Mouse (Mus musculus) neural tube, embryonic 11.5 days (tissue): ENCODE results near the gene Inf2. TPM values are rescaled to one million over a fixed set of nuclear protein-coding genes. Genes with fewer than 3 reads are reported as not detected.

ENCODE experiments used
- ATAC-seq: fragments of 200-750 bp; cut with Nextera tagmentation; 2 replicates; pipeline ENCODE4 v1.8.0; 2017; ENCODE audit warnings: moderate number of reproducible peaks, mild to moderate bottlenecking, moderate TSS enrichment, moderate library complexity; ENCODE audit not compliant: insufficient read depth, low FRiP score, low TSS enrichment
- DNase-seq: peaks from one replicate; pipeline ENCODE4 v3.0.0-alpha.2; 2015; ENCODE audit warnings: low spot score
- H3K27ac ChIP-seq: fragments of 300-500 bp; sonication (generic); 2 replicates; pipeline ENCODE4 v1.5.1; 2014; ENCODE audit warnings: low read depth, mild to moderate bottlenecking, low read length
- H3K27me3 ChIP-seq: fragments of 300-500 bp; sonication (generic); 2 replicates; pipeline ENCODE4 v1.6.1; 2014; ENCODE audit warnings: mild to moderate bottlenecking, low read length, mixed read lengths; ENCODE audit not compliant: control insufficient read depth, insufficient read depth
- H3K36me3 ChIP-seq: fragments of 300-500 bp; sonication (generic); 2 replicates; pipeline ENCODE4 v1.6.1; 2014; ENCODE audit warnings: mild to moderate bottlenecking, low read length, moderate library complexity, mixed read lengths; ENCODE audit not compliant: control insufficient read depth, insufficient read depth
- H3K4me1 ChIP-seq: fragments of 300-500 bp; sonication (generic); 2 replicates; pipeline ENCODE4 v1.6.1; 2014; ENCODE audit warnings: low read length, mixed read lengths; ENCODE audit not compliant: control insufficient read depth, insufficient read depth
- H3K4me2 ChIP-seq: fragments of 300-500 bp; sonication (generic); 2 replicates; pipeline ENCODE4 v1.6.1; 2014; ENCODE audit warnings: low read depth, mild to moderate bottlenecking, moderate library complexity
- H3K4me3 ChIP-seq: fragments of 300-500 bp; sonication (generic); 2 replicates; pipeline ENCODE4 v1.5.1; 2014; ENCODE audit warnings: low read depth, low read length
- H3K9ac ChIP-seq: fragments of 300-500 bp; sonication (generic); 2 replicates; pipeline ENCODE4 v1.6.1; 2014; ENCODE audit warnings: mild to moderate bottlenecking, low read length
- H3K9me3 ChIP-seq: fragments of 300-500 bp; sonication (generic); 2 replicates; pipeline ENCODE4 v1.6.1; 2016; ENCODE audit warnings: low read length; ENCODE audit not compliant: control insufficient read depth
- WGBS: fragments of 180-500 bp; shearing (Covaris S2); extraction: QIAGEN DNeasy Blood & Tissue Kit; methylation state at CpG from one replicate; pipeline ENCODE4 v1.1.7; 2014; 5-methylcytosine and 5-hydroxymethylcytosine counted together
- polyA plus RNA-seq: library from polyadenylated mRNA; unstranded; fragments of >200 nt; fragmentation: Nextera tagmentation; extraction: Ambion mirVana; gene quantifications from 2 replicates; pipeline ENCODE4 v1.2.1, GENCODE M21; 2014

Inf2 gene
- polyA plus RNA-seq, 1 experiment from 2014 or later = 1.9 TPM

DNA sequence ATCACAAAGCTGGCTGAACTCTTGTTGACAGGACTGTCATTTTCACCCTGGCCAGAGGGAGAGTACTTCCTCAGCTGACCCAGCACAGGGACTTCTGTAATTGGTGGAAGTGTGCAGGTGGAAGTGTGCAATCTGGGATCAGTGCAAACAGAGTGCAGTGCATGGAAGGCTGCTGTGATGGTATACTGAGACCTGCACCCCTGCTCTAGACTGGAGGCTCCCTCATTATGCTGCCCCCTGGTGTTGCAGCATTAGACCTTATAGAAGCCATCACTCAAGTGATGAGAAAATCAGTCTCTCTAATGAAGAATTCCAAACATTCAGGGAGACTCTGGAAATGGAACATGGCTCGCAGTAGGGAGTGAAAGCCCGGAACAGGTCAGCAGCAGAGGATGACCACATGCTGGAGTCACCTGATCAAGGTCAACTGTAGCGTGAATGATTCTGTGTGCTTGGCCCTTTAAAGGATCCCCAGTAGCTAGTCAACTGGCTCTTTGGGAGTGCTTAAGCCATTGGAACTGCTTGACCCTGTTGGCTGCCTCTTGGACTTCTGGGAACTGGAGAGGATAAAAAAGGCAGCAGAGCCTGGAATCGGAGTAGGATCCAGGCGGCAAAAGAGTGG is 28.3 kb upstream of the Inf2 start:
- ATAC-seq = no peak
- no peak for DNase-seq
- 59% methylated on average over 5 of the region's 5 CpGs for WGBS
- Histone ChIP-seq H3K27me3 (no peaks in the 10 kb centered on the region; the same call in 1 of the 2 replicates), H3K4me2 (no peak overlapping the region), H3K9ac (no peak overlapping the region), H3K27ac (no peak overlapping the region), H3K4me3 (no peak overlapping the region), H3K36me3 (no peaks in the 10 kb centered on the region), H3K4me1 (no peaks in the 10 kb centered on the region), H3K9me3 (no peaks in the 10 kb centered on the region)

DNA sequence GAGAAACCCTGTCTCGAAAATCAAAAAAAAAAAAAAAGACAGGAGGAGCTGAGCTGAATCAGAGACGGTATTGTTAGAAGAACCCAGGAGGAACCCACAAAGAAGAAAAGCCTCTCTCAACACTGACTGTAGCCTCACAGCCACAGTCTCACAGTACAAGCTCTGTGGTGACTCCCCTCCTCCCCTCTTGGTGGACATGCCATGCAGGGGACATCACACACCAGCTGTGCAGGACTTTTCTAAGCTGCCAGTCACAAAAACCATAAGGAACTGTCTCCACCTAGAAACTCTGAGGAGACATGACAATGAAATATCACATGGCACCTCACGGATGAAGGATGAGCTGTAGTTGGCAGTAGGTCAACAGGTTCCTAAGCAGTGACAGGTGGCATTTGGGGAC is 27.4 kb upstream of the Inf2 start:
- no peak overlapping the region for H3K27ac ChIP-seq
- H3K9me3 ChIP-seq = no peaks in the 10 kb centered on the region
- ATAC-seq (no peak), DNase-seq (no peak)
- H3K9ac ChIP-seq = no peak overlapping the region
- no peak overlapping the region for H3K4me3 ChIP-seq
- 83% methylated on average over 3 of the region's 3 CpGs for WGBS
- H3K27me3 ChIP-seq = no peaks in the 10 kb centered on the region; the same call in 1 of the 2 replicates
- no peak overlapping the region for H3K4me2 ChIP-seq
- no peaks in the 10 kb centered on the region for H3K4me1 ChIP-seq
- no peaks in the 10 kb centered on the region for H3K36me3 ChIP-seq

DNA sequence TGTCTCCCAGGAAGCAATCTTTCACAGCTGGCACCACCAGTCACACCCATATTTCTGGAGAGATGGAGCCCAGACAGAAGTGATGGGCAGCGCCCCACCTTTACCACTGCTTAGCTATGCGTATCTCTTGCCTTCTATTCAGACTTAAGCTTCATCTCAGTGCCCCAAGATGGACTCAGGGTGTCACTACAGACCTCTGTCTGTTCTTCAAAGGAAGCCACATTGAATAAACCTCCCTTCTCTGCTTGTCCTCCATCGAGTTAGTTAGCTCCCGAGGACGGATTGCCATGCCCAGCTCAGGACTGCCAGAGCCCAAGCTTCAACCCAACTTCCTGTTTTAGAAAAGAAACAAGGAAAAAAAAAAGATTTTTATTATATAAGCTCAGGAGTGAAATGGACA is 26.1 kb upstream of the Inf2 start:
- WGBS = 74% methylated on average over 5 of the region's 5 CpGs
- H3K9me3 ChIP-seq = no peaks in the 10 kb centered on the region
- no peak for DNase-seq
- H3K4me3 ChIP-seq = no peak overlapping the region
- no peak for ATAC-seq
- H3K4me2 ChIP-seq = no peak overlapping the region
- H3K9ac ChIP-seq = no peak overlapping the region
- H3K27ac ChIP-seq = no peak overlapping the region
- H3K27me3 ChIP-seq = no peaks in the 10 kb centered on the region; the same call in 1 of the 2 replicates
- no peaks in the 10 kb centered on the region for H3K36me3 ChIP-seq
- H3K4me1 ChIP-seq = no peaks in the 10 kb centered on the region

DNA sequence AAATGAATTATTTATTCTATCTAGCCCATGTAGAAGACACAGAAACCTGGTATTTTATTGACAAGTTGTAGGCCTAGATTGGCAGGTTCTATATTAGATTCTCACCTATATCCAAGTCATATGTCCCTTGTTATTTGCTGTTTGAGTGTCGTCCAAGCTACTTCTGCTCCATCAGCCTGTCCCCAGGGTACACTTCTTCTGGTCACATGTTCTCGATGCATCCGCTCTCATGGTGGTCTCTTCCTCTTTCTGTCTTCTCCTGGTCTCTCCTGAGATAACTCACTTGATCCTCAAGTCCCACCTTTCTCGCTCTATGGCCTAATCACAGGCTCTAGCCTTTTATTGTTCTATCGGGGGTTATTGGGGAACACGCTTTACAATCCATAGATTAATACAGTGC is 25.6 kb upstream of the Inf2 start:
- no peaks in the 10 kb centered on the region for H3K36me3 ChIP-seq
- 91% methylated on average over 6 of the region's 6 CpGs for WGBS
- H3K27me3 ChIP-seq = no peaks in the 10 kb centered on the region; the same call in 1 of the 2 replicates
- H3K9me3 ChIP-seq = no peaks in the 10 kb centered on the region
- no peak overlapping the region for H3K9ac ChIP-seq
- no peak overlapping the region for H3K27ac ChIP-seq
- ATAC-seq (no peak), DNase-seq (no peak)
- no peaks in the 10 kb centered on the region for H3K4me1 ChIP-seq
- no peak overlapping the region for H3K4me2 ChIP-seq
- H3K4me3 ChIP-seq = no peak overlapping the region

DNA sequence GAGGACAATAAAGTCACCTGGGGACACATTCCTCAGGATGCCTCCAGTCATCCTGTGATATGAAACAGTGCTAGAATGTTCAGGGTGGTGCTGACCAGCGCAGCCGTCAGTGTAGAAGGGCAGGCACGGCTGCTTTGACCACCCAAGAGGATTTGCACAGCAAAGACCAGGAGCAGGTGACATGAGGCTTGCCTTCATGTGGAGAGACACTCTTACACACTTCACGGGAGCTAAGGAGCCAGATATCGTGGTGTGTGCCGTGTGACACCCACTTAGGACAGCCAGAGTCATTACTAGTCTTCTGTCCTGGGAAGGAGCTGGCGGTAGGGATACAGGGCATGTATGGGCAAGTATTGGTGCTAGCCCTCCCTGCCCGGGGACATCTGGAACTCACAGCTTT is 18.4 kb upstream of the Inf2 start:
- H3K36me3 ChIP-seq = no peaks in the 10 kb centered on the region
- no peaks in the 10 kb centered on the region for H3K9me3 ChIP-seq
- ATAC-seq = no peak
- no peak overlapping the region for H3K27ac ChIP-seq
- no peak overlapping the region for H3K4me3 ChIP-seq
- H3K4me2 ChIP-seq = no peak overlapping the region
- WGBS = 89% methylated on average over 8 of the region's 8 CpGs
- no peak overlapping the region for H3K9ac ChIP-seq
- no peaks in the 10 kb centered on the region for H3K4me1 ChIP-seq
- no peak for DNase-seq
- no peaks in the 10 kb centered on the region for H3K27me3 ChIP-seq

DNA sequence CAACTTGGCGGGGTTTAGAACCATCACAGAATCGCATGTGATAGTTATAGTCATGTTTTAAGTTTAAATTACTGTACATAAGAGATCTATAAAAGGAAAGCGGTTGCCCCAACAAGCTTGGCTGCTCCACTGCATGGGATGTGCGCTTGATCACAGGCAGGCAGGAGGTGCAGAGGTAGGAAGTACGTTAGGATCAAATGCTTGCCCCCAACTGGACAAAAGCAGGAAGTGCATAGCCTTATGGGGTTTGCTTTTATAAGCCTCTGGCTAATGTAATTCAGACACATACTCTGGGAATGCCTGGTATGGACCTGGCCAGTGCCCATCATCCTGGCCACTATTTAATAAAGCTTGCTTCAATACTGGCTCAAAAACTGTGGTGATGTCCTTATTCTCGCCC is 17.5 kb upstream of the Inf2 start:
- DNase-seq (no peak), ATAC-seq (no peak)
- WGBS = 70% methylated on average over 6 of the region's 6 CpGs
- Histone ChIP-seq H3K4me2 (no peak overlapping the region), H3K9ac (no peak overlapping the region), H3K4me1 (no peaks in the 10 kb centered on the region), H3K4me3 (no peak overlapping the region), H3K27me3 (no peaks in the 10 kb centered on the region), H3K27ac (no peak overlapping the region), H3K36me3 (no peaks in the 10 kb centered on the region), H3K9me3 (no peaks in the 10 kb centered on the region)

DNA sequence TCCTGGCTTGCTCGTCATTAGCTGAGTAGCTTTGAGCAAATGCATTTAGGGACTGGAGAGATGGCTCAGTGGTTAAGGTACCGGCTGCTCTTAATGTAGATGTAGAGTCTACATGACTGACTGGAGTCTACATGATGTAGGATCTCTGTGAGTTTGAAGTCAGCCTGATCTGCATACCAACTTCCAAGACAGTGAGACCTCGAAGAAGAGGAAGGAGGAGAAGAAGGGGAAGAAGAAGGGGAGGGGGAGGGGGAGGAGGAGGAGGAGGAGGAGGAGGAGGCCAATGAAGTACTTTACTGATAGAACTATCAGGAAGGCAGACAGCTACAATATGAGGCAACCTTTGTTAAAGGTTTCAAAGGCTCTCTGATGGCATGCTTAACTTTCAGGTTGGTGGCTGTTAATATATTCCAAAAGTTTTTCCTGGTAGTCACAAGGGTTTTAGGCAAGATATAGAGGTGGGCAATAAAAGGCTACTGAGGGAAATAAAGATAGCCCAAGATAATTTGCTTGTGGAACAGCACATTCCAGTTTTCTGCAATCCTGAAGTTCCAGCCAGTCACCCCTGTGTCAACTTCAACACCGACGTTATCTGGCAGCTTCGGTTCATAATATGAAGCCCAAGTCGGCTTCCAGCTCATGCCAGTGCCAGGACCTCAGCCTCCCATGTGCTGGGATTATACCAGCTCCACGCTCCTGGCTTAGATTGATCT is 13.2 kb upstream of the Inf2 start:
- Histone ChIP-seq H3K27ac (no peak overlapping the region), H3K27me3 (no peaks in the 10 kb centered on the region), H3K4me1 (no peaks in the 10 kb centered on the region), H3K4me2 (no peak overlapping the region), H3K9ac (no peak overlapping the region), H3K4me3 (no peak overlapping the region), H3K36me3 (no peaks in the 10 kb centered on the region), H3K9me3 (no peaks in the 10 kb centered on the region)
- 75% methylated on average over 8 of the region's 8 CpGs for WGBS
- DNase-seq (no peak), ATAC-seq (no peak)

DNA sequence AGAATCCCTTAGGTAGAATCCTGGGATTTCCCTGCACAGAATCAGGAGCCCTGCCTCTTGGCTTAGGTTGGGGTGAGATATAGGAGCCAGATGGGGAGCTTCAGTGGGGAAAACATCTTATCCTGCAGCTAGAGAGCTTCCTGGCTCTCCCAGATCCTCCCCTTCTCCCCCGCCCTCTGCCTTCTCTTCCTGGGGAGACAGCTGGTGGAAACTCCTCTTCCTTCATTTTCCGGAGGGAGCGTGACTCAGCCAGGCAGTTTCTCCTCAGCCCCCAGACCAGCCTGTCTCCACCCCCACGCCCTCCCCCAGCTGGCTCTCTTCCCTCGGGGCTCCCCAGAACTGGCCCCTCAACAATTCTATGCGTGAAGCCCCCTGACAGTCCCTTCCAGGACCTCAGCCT is 12.2 kb upstream of the Inf2 start:
- H3K27ac ChIP-seq = no peak overlapping the region
- H3K36me3 ChIP-seq = no peaks in the 10 kb centered on the region
- H3K27me3 ChIP-seq = no peaks in the 10 kb centered on the region
- no peaks in the 10 kb centered on the region for H3K4me1 ChIP-seq
- peak overlapping the region; percentile 22; the same call in 1 of the 2 replicates for H3K9ac ChIP-seq
- no peak for DNase-seq
- no peak overlapping the region for H3K4me2 ChIP-seq
- H3K9me3 ChIP-seq = no peaks in the 10 kb centered on the region
- no peak overlapping the region for H3K4me3 ChIP-seq
- WGBS = 11% methylated on average over 5 of the region's 6 CpGs
- no peak for ATAC-seq

DNA sequence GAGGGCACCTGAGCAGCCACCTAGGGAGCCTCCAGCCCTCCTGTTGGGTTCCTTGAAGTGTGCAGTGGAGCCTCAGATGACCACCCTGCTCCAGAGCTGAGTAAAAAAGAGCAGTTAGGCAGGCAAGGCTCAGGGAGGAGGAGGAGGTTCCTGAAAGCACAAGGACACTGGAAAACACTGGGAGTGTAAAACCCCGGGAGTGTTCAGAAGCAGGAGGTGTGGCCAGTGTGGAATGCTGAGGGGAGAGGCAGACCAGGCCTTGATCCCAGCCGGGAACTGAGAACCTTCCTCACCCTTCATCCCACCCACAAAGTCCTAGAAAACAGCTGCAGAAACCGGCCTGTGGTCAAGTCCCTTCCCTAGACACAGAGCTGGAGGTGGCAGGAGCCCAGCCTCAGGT is 11.8 kb upstream of the Inf2 start:
- no peak overlapping the region for H3K4me3 ChIP-seq
- no peaks in the 10 kb centered on the region for H3K9me3 ChIP-seq
- H3K36me3 ChIP-seq = no peaks in the 10 kb centered on the region
- no peaks in the 10 kb centered on the region for H3K27me3 ChIP-seq
- H3K4me2 ChIP-seq = no peak overlapping the region
- peak overlapping the region; percentile 22; the same call in 1 of the 2 replicates for H3K9ac ChIP-seq
- no peak overlapping the region for H3K27ac ChIP-seq
- no peaks in the 10 kb centered on the region for H3K4me1 ChIP-seq
- WGBS = 6% methylated on average over 2 of the region's 3 CpGs
- no peak for ATAC-seq
- DNase-seq = no peak
